Mouse (Mus musculus) bone marrow, adult 2 months (tissue): ENCODE data around the gene Fcrla.

Source experiments
- CTCF ChIP-seq: fragments of 200-500 bp; IDR thresholded peaks from 2 replicates; pipeline ENCODE4 v1.5.1; 2011; ENCODE audit warnings: low read length, control low read depth; ENCODE audit not compliant: control insufficient read depth, insufficient read depth
- POLR2A ChIP-seq: fragments of 200-500 bp; IDR thresholded peaks from 2 replicates; pipeline ENCODE4 v1.6.1; 2011; ENCODE audit warnings: low read depth, mild to moderate bottlenecking, control low read depth, low read length, borderline replicate concordance; ENCODE audit not compliant: control insufficient read depth

GRCm38 (mm10) chr1:170933386-170933920, 6.1 kb upstream of the Fcrla start:
- TF ChIP-seq CTCF (no peak), POLR2A (no peak)
